Mouse (Mus musculus) brain, embryonic 18.5 days (tissue): ENCODE data around the gene Myt1.
"Not testable (repeated sequence)": the region's sequence is repeated elsewhere in the genome, so short reads cannot be mapped to it uniquely, and the experiment has no call there.

Experiments
- DNase-seq: peaks from one replicate; pipeline ENCODE4 v3.0.0-alpha.2; 2012; ENCODE audit warnings: low read depth, low spot score

Myt1 gene

GRCm38 (mm10) chr2:181781421-181781820 is 18.3 kb downstream of the Myt1 start:
- no peak for DNase-seq

- DNase-seq: no peak
Measured at GRCm38 (mm10) chr2:181787852-181788251, 24.7 kb downstream of the Myt1 start.

GRCm38 (mm10) chr2:181789396-181789795 is 26.3 kb downstream of the Myt1 start:
- no peak for DNase-seq

- DNase-seq: not testable (repeated sequence)
Measured at GRCm38 (mm10) chr2:181793186-181793585, 30.1 kb downstream of the Myt1 start.

GRCm38 (mm10) chr2:181795641-181796130 is 32.6 kb downstream of the Myt1 start:
- DNase-seq: no peak

GRCm38 (mm10) chr2:181797672-181798071 is 34.5 kb downstream of the Myt1 start:
- DNase-seq: no peak

- no peak for DNase-seq
Measured at GRCm38 (mm10) chr2:181829032-181829650, 66.0 kb downstream of the Myt1 start.

- DNase-seq: no peak
Measured at GRCm38 (mm10) chr2:181832745-181833144, 69.6 kb downstream of the Myt1 start.

- peak; percentile 83 for DNase-seq
Measured at GRCm38 (mm10) chr2:181837372-181838292, 74.5 kb downstream of the Myt1 start, which contains the start of gene Pcmtd2. Gene Pcmtd2, plus strand, starts transcription at chr2:181837854.

- peak; percentile 0 for DNase-seq
Measured at GRCm38 (mm10) chr2:181838293-181838680, 75.2 kb downstream of the Myt1 start.

GRCm38 (mm10) chr2:181845709-181846394 is 82.7 kb downstream of the Myt1 start:
- no peak for DNase-seq

GRCm38 (mm10) chr2:181863791-181864535 is 100.8 kb downstream of the Myt1 start, which contains the start of gene Polr3k:
Gene Polr3k, plus strand, starts transcription at chr2:181864337.
- DNase-seq: peak; percentile 96

- no peak for DNase-seq
Measured at GRCm38 (mm10) chr2:181864536-181864860, 101.4 kb downstream of the Myt1 start.

- DNase-seq: no peak
Measured at GRCm38 (mm10) chr2:181866931-181867330, 103.8 kb downstream of the Myt1 start.

GRCm38 (mm10) chr2:181871039-181871438 is 107.9 kb downstream of the Myt1 start:
- no peak for DNase-seq
